Mouse (Mus musculus): ENCODE measurements around the gene Erc2. TPM values are rescaled to one million over a fixed set of nuclear protein-coding genes. Genes with fewer than 3 reads are reported as not detected.

Erc2 gene
- polyA plus RNA-seq, 2 experiments = 4.9 to 6.5 TPM

DNA sequence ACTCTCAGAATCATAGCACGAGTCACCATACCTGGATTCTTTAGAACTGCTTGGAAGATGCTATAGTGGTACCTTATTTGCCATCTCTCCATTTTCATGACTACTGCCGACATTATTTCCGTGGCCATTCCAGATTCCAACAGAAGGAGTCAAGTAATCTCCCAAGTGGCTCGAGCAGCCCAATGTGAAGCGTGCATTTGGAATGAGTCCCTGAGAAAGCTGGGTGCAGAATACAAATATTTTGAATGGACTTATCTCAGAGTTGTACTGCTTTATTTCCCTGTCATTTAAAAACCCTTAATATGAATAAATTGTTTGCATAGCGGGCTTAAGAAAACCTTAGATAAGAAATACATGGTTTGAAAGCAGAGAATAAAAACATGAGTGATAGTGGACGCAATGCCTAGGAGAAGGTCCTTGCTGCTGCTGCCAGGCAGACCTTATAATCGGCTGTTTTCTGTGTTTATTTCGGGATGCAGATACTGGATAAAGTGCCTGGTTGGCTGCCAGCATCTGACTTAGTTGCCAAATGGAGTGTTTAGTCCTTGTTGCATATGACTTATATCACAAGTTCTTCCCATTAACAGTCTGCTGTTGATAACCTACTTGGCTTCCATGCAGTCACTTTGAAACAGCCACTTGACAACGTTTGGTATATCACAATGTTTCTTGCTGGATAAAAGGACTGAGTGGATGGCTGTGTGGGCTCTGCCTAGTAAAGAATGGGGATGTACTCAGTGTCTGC, 388.5 kb downstream of the Erc2 start:
- H3K27ac ChIP-seq (replicated peaks; ENCODE audit: low read depth, low read length) = no peak overlapping the region
- no peak overlapping the region for H3K4me2 ChIP-seq (replicated peaks; ENCODE audit: low read depth, low read length, severe bottlenecking)
- no peak for TF ChIP-seq POLR2A (IDR thresholded peaks at IDR 0.05; ENCODE audit: borderline replicate concordance, extremely low read depth, insufficient read depth, insufficient read length)
- DNase-seq (ENCODE audit: low spot score) (no peak), ATAC-seq (ENCODE audit: low FRiP score, low read depth) (no peak)
- H3K27me3 ChIP-seq (ENCODE audit: control insufficient read depth, insufficient read depth, low read length) = no peaks in the 10 kb centered on the region
- no peak overlapping the region for H3K9ac ChIP-seq (ENCODE audit: low read depth, low read length, severe bottlenecking)
- no peaks in the 10 kb centered on the region for H3K4me1 ChIP-seq (ENCODE audit: control insufficient read depth, insufficient read depth, low read length)
- H3K36me3 ChIP-seq (ENCODE audit: control insufficient read depth, insufficient read depth, low read length) = no peaks in the 10 kb centered on the region
- 90% methylated on average over 10 of the region's 10 CpGs for WGBS
- H3K4me3 ChIP-seq (replicated peaks; ENCODE audit: low read length) = no peak overlapping the region
- H3K9me3 ChIP-seq (ENCODE audit: control insufficient read depth, low read length) = no peaks in the 10 kb centered on the region

DNA sequence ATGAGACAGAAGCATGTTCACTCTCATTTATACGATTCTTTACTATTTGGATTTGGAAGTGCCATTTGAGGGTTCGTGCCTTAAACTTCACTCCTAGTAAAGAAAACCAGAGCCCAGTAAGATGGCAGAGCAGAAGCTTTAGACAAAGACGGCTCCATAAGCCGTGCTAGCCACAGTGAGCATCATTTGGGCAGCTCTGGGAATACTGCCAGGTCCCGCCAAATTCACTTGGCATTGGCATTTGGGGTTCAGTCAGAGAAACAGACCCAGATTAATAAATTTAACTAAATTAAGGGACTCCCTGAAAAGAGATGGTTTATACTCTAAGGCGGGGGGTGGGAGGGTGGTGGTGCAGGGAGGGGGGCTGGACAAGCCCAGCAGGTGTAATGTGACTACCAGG, 401.0 kb downstream of the Erc2 start:
- Histone ChIP-seq H3K36me3 (ENCODE audit: control insufficient read depth, insufficient read depth, low read length) (no peaks in the 10 kb centered on the region), H3K9ac (ENCODE audit: low read depth, low read length, severe bottlenecking) (no peak overlapping the region), H3K4me2 (replicated peaks; ENCODE audit: low read depth, low read length, severe bottlenecking) (no peak overlapping the region), H3K4me1 (ENCODE audit: control insufficient read depth, insufficient read depth, low read length) (no peaks in the 10 kb centered on the region), H3K4me3 (replicated peaks; ENCODE audit: low read length) (no peak overlapping the region), H3K9me3 (ENCODE audit: control insufficient read depth, low read length) (no peaks in the 10 kb centered on the region), H3K27ac (replicated peaks; ENCODE audit: low read depth, low read length) (no peak overlapping the region), H3K27me3 (ENCODE audit: control insufficient read depth, insufficient read depth, low read length) (no peaks in the 10 kb centered on the region)
- ATAC-seq (ENCODE audit: low FRiP score, low read depth) = no peak
- no peak for TF ChIP-seq POLR2A (IDR thresholded peaks at IDR 0.05; ENCODE audit: borderline replicate concordance, extremely low read depth, insufficient read depth, insufficient read length)
- WGBS = 80% methylated on average over 6 of the region's 6 CpGs
- no peak for DNase-seq (ENCODE audit: low spot score)

GRCm38 (mm10) chr14:28030870-28031269, 408.6 kb downstream of the Erc2 start:
- ATAC-seq (ENCODE audit: low FRiP score, low read depth) = no peak
- H3K27me3 ChIP-seq (ENCODE audit: control insufficient read depth, insufficient read depth, low read length) = no peaks in the 10 kb centered on the region
- 69% methylated on average over 1 of the region's 1 CpGs for WGBS
- H3K4me2 ChIP-seq (replicated peaks; ENCODE audit: low read depth, low read length, severe bottlenecking) = no peak overlapping the region
- DNase-seq (ENCODE audit: low spot score) = peak; percentile 13
- no peak overlapping the region for H3K27ac ChIP-seq (replicated peaks; ENCODE audit: low read depth, low read length)
- H3K36me3 ChIP-seq (ENCODE audit: control insufficient read depth, insufficient read depth, low read length) = no peaks in the 10 kb centered on the region
- no peak for TF ChIP-seq POLR2A (IDR thresholded peaks at IDR 0.05; ENCODE audit: borderline replicate concordance, extremely low read depth, insufficient read depth, insufficient read length)
- no peaks in the 10 kb centered on the region for H3K4me1 ChIP-seq (ENCODE audit: control insufficient read depth, insufficient read depth, low read length)
- H3K9me3 ChIP-seq (ENCODE audit: control insufficient read depth, low read length) = no peaks in the 10 kb centered on the region
- no peak overlapping the region for H3K9ac ChIP-seq (ENCODE audit: low read depth, low read length, severe bottlenecking)
- H3K4me3 ChIP-seq (replicated peaks; ENCODE audit: low read length) = no peak overlapping the region

DNA sequence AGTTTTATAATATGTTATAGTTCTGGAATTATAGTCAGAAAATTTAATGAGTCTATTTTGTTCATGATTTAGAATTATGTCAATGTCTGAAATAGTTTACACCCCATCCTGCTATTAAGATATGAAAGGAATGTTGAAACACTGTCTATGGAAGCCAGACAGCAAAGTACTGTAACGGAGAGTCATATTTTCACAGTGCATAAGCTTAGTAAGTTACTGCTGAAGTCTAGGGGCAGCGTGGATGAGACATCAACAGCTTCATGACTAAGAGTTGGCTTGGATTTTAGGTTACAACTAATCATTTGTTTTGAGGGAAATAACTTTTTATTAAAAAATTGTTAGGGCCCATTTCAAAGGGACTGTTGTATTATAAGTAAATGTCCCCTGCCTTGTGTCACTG, 412.8 kb downstream of the Erc2 start:
- Histone ChIP-seq H3K9me3 (ENCODE audit: control insufficient read depth, low read length) (0 out of 2 replicates have a peak, but pooled peaks cover 5% of the 10 kb centered on the region), H3K4me2 (replicated peaks; ENCODE audit: low read depth, low read length, severe bottlenecking) (no peak overlapping the region), H3K36me3 (ENCODE audit: control insufficient read depth, insufficient read depth, low read length) (no peaks in the 10 kb centered on the region), H3K27ac (replicated peaks; ENCODE audit: low read depth, low read length) (no peak overlapping the region), H3K27me3 (ENCODE audit: control insufficient read depth, insufficient read depth, low read length) (no peaks in the 10 kb centered on the region), H3K4me3 (replicated peaks; ENCODE audit: low read length) (no peak overlapping the region), H3K4me1 (ENCODE audit: control insufficient read depth, insufficient read depth, low read length) (no peaks in the 10 kb centered on the region), H3K9ac (ENCODE audit: low read depth, low read length, severe bottlenecking) (no peak overlapping the region)
- DNase-seq (ENCODE audit: low spot score) (no peak), ATAC-seq (ENCODE audit: low FRiP score, low read depth) (no peak)
- TF ChIP-seq POLR2A (IDR thresholded peaks at IDR 0.05; ENCODE audit: borderline replicate concordance, extremely low read depth, insufficient read depth, insufficient read length) = no peak
- WGBS = 64% methylated on average over 2 of the region's 2 CpGs

DNA sequence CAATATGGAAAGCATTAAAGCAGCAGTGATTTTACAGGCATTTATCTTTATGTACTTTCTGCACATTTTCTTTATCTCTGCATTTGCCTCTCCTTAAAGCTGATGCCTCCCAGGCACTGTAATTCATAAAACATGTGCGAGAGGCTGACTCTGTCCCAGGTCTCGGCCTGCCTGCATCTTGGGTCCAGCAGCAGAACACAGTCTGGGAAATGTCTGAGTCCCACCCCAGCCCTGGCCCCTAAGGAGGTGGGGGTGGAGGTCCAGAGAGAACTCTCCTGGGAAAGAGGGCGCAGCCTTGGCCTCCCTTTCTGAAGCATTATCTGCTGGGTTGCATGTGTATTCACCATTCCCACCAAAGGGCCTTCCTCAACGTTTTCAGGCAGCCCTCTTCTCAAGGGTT, 420.9 kb downstream of the Erc2 start:
- no peak overlapping the region for H3K4me2 ChIP-seq (replicated peaks; ENCODE audit: low read depth, low read length, severe bottlenecking)
- WGBS = 28% methylated on average over 4 of the region's 4 CpGs
- DNase-seq (ENCODE audit: low spot score) = no peak
- H3K36me3 ChIP-seq (ENCODE audit: control insufficient read depth, insufficient read depth, low read length) = no peaks in the 10 kb centered on the region
- ATAC-seq (ENCODE audit: low FRiP score, low read depth) = no peak
- 0 out of 2 replicates have a peak, but pooled peaks cover 5% of the 10 kb centered on the region for H3K9me3 ChIP-seq (ENCODE audit: control insufficient read depth, low read length)
- no peak for TF ChIP-seq POLR2A (IDR thresholded peaks at IDR 0.05; ENCODE audit: borderline replicate concordance, extremely low read depth, insufficient read depth, insufficient read length)
- no peak overlapping the region for H3K4me3 ChIP-seq (replicated peaks; ENCODE audit: low read length)
- H3K9ac ChIP-seq (ENCODE audit: low read depth, low read length, severe bottlenecking) = no peak overlapping the region
- H3K27ac ChIP-seq (replicated peaks; ENCODE audit: low read depth, low read length) = no peak overlapping the region
- no peaks in the 10 kb centered on the region for H3K27me3 ChIP-seq (ENCODE audit: control insufficient read depth, insufficient read depth, low read length)
- H3K4me1 ChIP-seq (ENCODE audit: control insufficient read depth, insufficient read depth, low read length) = no peaks in the 10 kb centered on the region

Measured in limb, embryonic 14.5 days (tissue).